Mouse (Mus musculus) MEL (cell line): ENCODE data around the gene Card11. TPM values are rescaled to one million over a fixed set of nuclear protein-coding genes. Genes with fewer than 3 reads are reported as not detected.

Experiments used
- DNase-seq: peaks from one replicate; pipeline ENCODE4 v3.0.0; 2011; ENCODE audit warnings: low read depth, low spot score
- H3K27ac ChIP-seq: 2 replicates; pipeline ENCODE4 v1.5.1; 2012; ENCODE audit warnings: low read depth, mild to moderate bottlenecking, control low read depth, low read length, moderate library complexity; ENCODE audit not compliant: control insufficient read depth
- H3K27me3 ChIP-seq, 2 experiments: fragments of 150-350 bp in 1 of 2; sonication (generic) in 1 of 2; 2 replicates each; pipeline ENCODE4 v1.6.1; 2012; ENCODE audit warnings: low read length in 2 of 2, mild to moderate bottlenecking in 2 of 2, improper control_type of control experiment in 1 of 2, moderate library complexity in 1 of 2; ENCODE audit not compliant: insufficient read depth in 2 of 2, control insufficient read depth in 1 of 2
- H3K36me3 ChIP-seq, 2 experiments: 2 replicates each; pipeline ENCODE4 v1.6.1; 2012 to 2014; ENCODE audit warnings: low read length in 2 of 2, improper control_type of control experiment in 1 of 2, inconsistent platforms in 1 of 2, mild to moderate bottlenecking in 1 of 2; ENCODE audit not compliant: insufficient read depth in 2 of 2, control insufficient read depth in 1 of 2
- H3K4me1 ChIP-seq, 2 experiments: fragments of 150-350 bp in 1 of 2; sonication (generic) in 1 of 2; 2 replicates each; pipeline ENCODE4 v1.6.1; 2012; ENCODE audit warnings: low read length in 2 of 2, improper control_type of control experiment in 1 of 2, mild to moderate bottlenecking in 1 of 2; ENCODE audit not compliant: insufficient read depth in 2 of 2, control insufficient read depth in 1 of 2
- H3K4me3 ChIP-seq, 2 experiments: fragments of 150-350 bp in 1 of 2; sonication (generic) in 1 of 2; 2 replicates each; pipeline ENCODE4 v1.5.1; 2012; ENCODE audit warnings: low read depth in 2 of 2, low read length in 2 of 2, mild to moderate bottlenecking in 2 of 2, moderate library complexity in 2 of 2, control low read depth in 1 of 2, improper control_type of control experiment in 1 of 2; ENCODE audit not compliant: control insufficient read depth in 1 of 2, insufficient read depth in 1 of 2
- H3K79me2 ChIP-seq: 2 replicates; pipeline ENCODE4 v1.6.1; 2012; ENCODE audit warnings: mild to moderate bottlenecking, low read length, moderate library complexity; ENCODE audit not compliant: control insufficient read depth, poor library complexity, insufficient read depth
- H3K9ac ChIP-seq: 2 replicates; pipeline ENCODE4 v1.6.1; 2012; ENCODE audit warnings: low read depth, mild to moderate bottlenecking, control low read depth, low read length, moderate library complexity; ENCODE audit not compliant: control insufficient read depth, poor library complexity, severe bottlenecking
- H3K9me3 ChIP-seq: fragments of 150-350 bp; sonication (generic); replicated peaks from 2 replicates; pipeline ENCODE4 v1.6.1; 2012; ENCODE audit warnings: mild to moderate bottlenecking, low read length, improper control_type of control experiment, moderate library complexity; ENCODE audit not compliant: insufficient read depth
- BHLHE40 ChIP-seq: IDR thresholded peaks from 2 replicates; pipeline ENCODE4 v1.6.1; 2012; ENCODE audit warnings: low read depth, mild to moderate bottlenecking, inconsistent platforms, low read length, improper control_type of control experiment, borderline replicate concordance
- CHD1 ChIP-seq: IDR thresholded peaks from 2 replicates; pipeline ENCODE4 v1.6.1; 2012; ENCODE audit warnings: low read depth, mild to moderate bottlenecking, inconsistent platforms, low read length, improper control_type of control experiment
- CTCF ChIP-seq, 3 experiments: IDR thresholded peaks in 2 of 3; conservative IDR thresholded peaks in 1 of 3; 2 replicates each; pipeline ENCODE4 v1.5.1; 2011 to 2012; ENCODE audit warnings: low read length in 3 of 3, low read depth in 2 of 3, mild to moderate bottlenecking in 2 of 3, improper control_type of control experiment in 1 of 3, inconsistent platforms in 1 of 3, mixed read lengths in 1 of 3, moderate library complexity in 1 of 3; ENCODE audit not compliant: control insufficient read depth in 1 of 3, insufficient read depth in 1 of 3, poor library complexity in 1 of 3, severe bottlenecking in 1 of 3
- EP300 ChIP-seq, 2 experiments: IDR thresholded peaks; 2 replicates each; pipeline ENCODE4 v1.6.1; 2011; ENCODE audit warnings: improper control_type of control experiment in 2 of 2, low read length in 2 of 2, low read depth in 1 of 2, mild to moderate bottlenecking in 1 of 2
- ETS1 ChIP-seq: IDR thresholded peaks from 2 replicates; pipeline ENCODE4 v1.6.1; 2012; ENCODE audit warnings: low read depth, mild to moderate bottlenecking, inconsistent platforms, low read length, improper control_type of control experiment, moderate library complexity
- JUND ChIP-seq: IDR thresholded peaks from 2 replicates; pipeline ENCODE4 v1.6.1; 2011; ENCODE audit warnings: low read depth, mild to moderate bottlenecking, improper control_type of control experiment, low read length
- MAFK ChIP-seq: IDR thresholded peaks from 2 replicates; pipeline ENCODE4 v1.6.1; 2011; ENCODE audit warnings: low read depth, mild to moderate bottlenecking, low read length, improper control_type of control experiment, borderline replicate concordance
- MYB ChIP-seq: IDR thresholded peaks from 2 replicates; pipeline ENCODE4 v1.6.1; 2011; ENCODE audit warnings: mild to moderate bottlenecking, low read depth, low read length, improper control_type of control experiment
- MYC ChIP-seq: IDR thresholded peaks from 2 replicates; pipeline ENCODE4 v1.6.1; 2011; ENCODE audit warnings: low read depth, mild to moderate bottlenecking, low read length, improper control_type of control experiment, moderate library complexity
- NRF1 ChIP-seq: IDR thresholded peaks from 2 replicates; pipeline ENCODE4 v1.6.1; 2014; ENCODE audit warnings: low read depth, mild to moderate bottlenecking, inconsistent platforms, low read length, improper control_type of control experiment, moderate library complexity; ENCODE audit not compliant: poor library complexity, insufficient read depth, severe bottlenecking
- POLR2A ChIP-seq, 2 experiments: IDR thresholded peaks; 2 replicates each; pipeline ENCODE4 v1.6.1; 2011 to 2012; ENCODE audit warnings: low read length in 2 of 2, mild to moderate bottlenecking in 2 of 2, control low read depth in 1 of 2, improper control_type of control experiment in 1 of 2, low read depth in 1 of 2, moderate library complexity in 1 of 2; ENCODE audit not compliant: control insufficient read depth in 1 of 2, insufficient read depth in 1 of 2, poor library complexity in 1 of 2
- RAD21 ChIP-seq: IDR thresholded peaks from 2 replicates; pipeline ENCODE4 v1.6.1; 2011; ENCODE audit warnings: mild to moderate bottlenecking, low read depth, low read length, improper control_type of control experiment
- SMC3 ChIP-seq: IDR thresholded peaks from 2 replicates; pipeline ENCODE4 v1.6.1; 2011; ENCODE audit warnings: low read depth, low read length, improper control_type of control experiment
- UBTF ChIP-seq: IDR thresholded peaks from 2 replicates; pipeline ENCODE4 v1.6.1; 2012; ENCODE audit warnings: low read depth, mild to moderate bottlenecking, inconsistent platforms, low read length, improper control_type of control experiment, moderate library complexity, borderline replicate concordance; ENCODE audit not compliant: insufficient read depth
- USF1 ChIP-seq: IDR thresholded peaks from 2 replicates; pipeline ENCODE4 v1.6.1; 2014; ENCODE audit warnings: low read depth, mild to moderate bottlenecking, inconsistent platforms, low read length, improper control_type of control experiment, moderate library complexity
- ZC3H11A ChIP-seq: IDR thresholded peaks from 2 replicates; pipeline ENCODE4 v1.6.1; 2012; ENCODE audit warnings: low read depth, mild to moderate bottlenecking, inconsistent platforms, low read length, improper control_type of control experiment
- ZKSCAN1 ChIP-seq: IDR thresholded peaks from 2 replicates; pipeline ENCODE4 v1.6.1; 2012; ENCODE audit warnings: low read depth, mild to moderate bottlenecking, inconsistent platforms, low read length, improper control_type of control experiment, moderate library complexity
- ZNF384 ChIP-seq: IDR thresholded peaks from 2 replicates; pipeline ENCODE4 v1.6.1; 2012; ENCODE audit warnings: low read depth, mild to moderate bottlenecking, inconsistent platforms, low read length, improper control_type of control experiment
- polyA plus RNA-seq, 2 experiments: library from polyadenylated mRNA; stranded (reverse) in 1 of 2; unstranded in 1 of 2; fragments of >175 nt in 1 of 2; fragments of >200 nt in 1 of 2; gene quantifications; 2 replicates each; pipeline versions ENCODE4 v1.2.1 to v1.2.4; 2012; ENCODE audit warnings: low replicate concordance in 2 of 2, low read depth in 1 of 2; ENCODE audit not compliant: insufficient read length in 2 of 2, insufficient read depth in 1 of 2, missing spikeins in 1 of 2
- total RNA-seq: library from RNA; depleted of rRNA; stranded (reverse); fragments of 300-350 nt; gene quantifications from 2 replicates; pipeline ENCODE4 v1.2.3, GENCODE M21; 2012

Card11 gene
- total and polyA plus RNA-seq, 3 experiments: not detected

DNA sequence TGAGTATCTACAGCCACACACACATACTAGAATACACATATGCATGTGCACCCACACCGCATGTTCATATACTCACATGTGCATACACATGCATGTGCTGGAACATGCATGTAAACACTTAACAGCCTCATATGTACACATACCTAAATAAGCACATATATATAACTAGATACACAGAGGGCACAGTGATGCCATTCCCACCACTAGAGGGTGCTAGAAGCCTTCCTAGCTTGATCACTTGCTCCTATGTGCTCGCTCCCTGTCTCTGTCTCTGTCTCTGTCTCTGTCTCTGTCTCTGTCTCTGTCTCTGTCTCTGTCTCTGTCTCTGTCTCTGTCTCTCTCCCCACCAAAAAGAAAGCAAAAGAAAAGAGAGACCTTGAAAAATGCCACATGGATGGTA, 131.3 kb downstream of the Card11 start:
- peak; percentile 48 for DNase-seq

DNA sequence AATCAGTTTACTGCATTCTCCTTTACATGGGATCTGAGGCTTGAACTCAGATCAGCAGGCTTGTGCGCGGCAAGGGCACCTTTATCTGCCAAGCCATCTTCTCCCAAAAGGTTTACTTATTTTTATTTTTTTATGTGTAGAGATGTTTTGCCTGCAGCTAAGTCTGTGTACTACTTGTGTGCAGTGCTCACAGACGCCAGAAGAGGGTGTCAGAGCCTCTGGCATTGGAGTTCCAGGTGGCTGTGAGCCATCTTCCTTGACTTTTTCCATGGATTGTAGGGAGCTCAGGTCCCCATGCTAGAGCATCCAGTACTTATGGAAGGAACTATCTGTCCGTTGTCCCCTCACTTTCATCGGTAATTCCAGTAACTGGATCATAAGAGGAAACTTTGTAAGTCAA, 140.7 kb downstream of the Card11 start:
- TF ChIP-seq CTCF (IDR thresholded peaks at IDR 0.05 in 2 of 3, conservative IDR thresholded peaks at IDR 0.05 in 1 of 3; ENCODE audit: control insufficient read depth in 1 of 3, insufficient read depth in 1 of 3, low read depth in 2 of 3, low read length in 3 of 3, poor library complexity in 1 of 3, severe bottlenecking in 1 of 3): 0 out of 6 replicates have a peak, but pooled peaks of 1 of the 3 experiments have one; percentile 4
- no peak for TF ChIP-seq JUND
- TF ChIP-seq MAFK: no peak
- H3K9me3 ChIP-seq: no peaks in the 10 kb centered on the region
- H3K79me2 ChIP-seq: no peaks in the 10 kb centered on the region
- H3K9ac ChIP-seq: no peak overlapping the region
- H3K27ac ChIP-seq: no peak overlapping the region
- H3K36me3 ChIP-seq: no peaks in the 10 kb centered on the region
- no peaks in the 10 kb centered on the region for H3K4me1 ChIP-seq
- no peaks in the 10 kb centered on the region for H3K27me3 ChIP-seq
- no peak for DNase-seq
- no peak overlapping the region for H3K4me3 ChIP-seq

More for the DNA sequence above, 131.3 kb downstream of the Card11 start:
- Histone ChIP-seq H3K4me1 (no peaks in the 10 kb centered on the region), H3K9me3 (no peaks in the 10 kb centered on the region), H3K36me3 (no peaks in the 10 kb centered on the region), H3K27ac (no peak overlapping the region), H3K4me3 (no peak overlapping the region)
- TF ChIP-seq ETS1 (no peak), RAD21 (peak; percentile 60), CTCF (IDR thresholded peaks at IDR 0.05 in 2 of 3, conservative IDR thresholded peaks at IDR 0.05 in 1 of 3; ENCODE audit: control insufficient read depth in 1 of 3, insufficient read depth in 1 of 3, low read depth in 2 of 3, low read length in 3 of 3, poor library complexity in 1 of 3, severe bottlenecking in 1 of 3) (peak; percentile 47 to 57 (median 56)), SMC3 (peak; percentile 48), EP300 (IDR thresholded peaks at IDR 0.05; ENCODE audit: low read depth in 1 of 2, low read length in 2 of 2) (no peak), ZKSCAN1 (no peak), ZNF384 (no peak), UBTF (no peak), ZC3H11A (peak; percentile 26; the same call in 1 of the 2 replicates), POLR2A (IDR thresholded peaks at IDR 0.05; ENCODE audit: control insufficient read depth in 1 of 2, insufficient read depth in 1 of 2, low read depth in 1 of 2, low read length in 2 of 2, poor library complexity in 1 of 2) (no peak), MAFK (no peak), MYB (no peak), MYC (no peak), BHLHE40 (no peak), NRF1 (no peak), CHD1 (no peak), USF1 (no peak)
- TF ChIP-seq, all 39 proteins: peak for 4
- no peak overlapping the region for H3K9ac ChIP-seq
- H3K79me2 ChIP-seq: no peaks in the 10 kb centered on the region
- H3K27me3 ChIP-seq: no peaks in the 10 kb centered on the region
